Mouse (Mus musculus) brain, embryonic 14.5 days (tissue): ENCODE data around the gene Nhej1.

ENCODE experiments used
- CTCF ChIP-seq: fragments of 200-500 bp; IDR thresholded peaks from 2 replicates; pipeline ENCODE4 v1.5.1; 2012; ENCODE audit warnings: inconsistent platforms, mild to moderate bottlenecking, moderate library complexity, borderline replicate concordance; ENCODE audit not compliant: insufficient read depth, insufficient read length; ENCODE audit errors: extremely low read depth
- POLR2A ChIP-seq: fragments of 200-500 bp; IDR thresholded peaks from 2 replicates; pipeline ENCODE4 v1.6.1; 2012; ENCODE audit warnings: mild to moderate bottlenecking, inconsistent platforms, borderline replicate concordance; ENCODE audit not compliant: poor library complexity, insufficient read depth, insufficient read length, severe bottlenecking; ENCODE audit errors: extremely low read depth

- TF ChIP-seq POLR2A (no peak), CTCF (no peak)
These were observed 84.6 kb downstream of the Nhej1 start for GRCm38 (mm10) chr1:75040429-75040828.
